Mouse (Mus musculus) T-cell, adult 66 days (primary cell): ENCODE data around the gene Cerk. TPM values are rescaled to one million over a fixed set of nuclear protein-coding genes. Genes with fewer than 3 reads are reported as not detected.

ENCODE experiments used
- total RNA-seq, 2 experiments: library from RNA; stranded (reverse); gene quantifications; 3 replicates in 1 of 2; 4 replicates in 1 of 2; pipeline ENCODE4 v1.2.4; 2023

The Cerk gene
- total RNA-seq = 10 to 100 TPM; 22.4 to 23.6 TPM

DNA sequence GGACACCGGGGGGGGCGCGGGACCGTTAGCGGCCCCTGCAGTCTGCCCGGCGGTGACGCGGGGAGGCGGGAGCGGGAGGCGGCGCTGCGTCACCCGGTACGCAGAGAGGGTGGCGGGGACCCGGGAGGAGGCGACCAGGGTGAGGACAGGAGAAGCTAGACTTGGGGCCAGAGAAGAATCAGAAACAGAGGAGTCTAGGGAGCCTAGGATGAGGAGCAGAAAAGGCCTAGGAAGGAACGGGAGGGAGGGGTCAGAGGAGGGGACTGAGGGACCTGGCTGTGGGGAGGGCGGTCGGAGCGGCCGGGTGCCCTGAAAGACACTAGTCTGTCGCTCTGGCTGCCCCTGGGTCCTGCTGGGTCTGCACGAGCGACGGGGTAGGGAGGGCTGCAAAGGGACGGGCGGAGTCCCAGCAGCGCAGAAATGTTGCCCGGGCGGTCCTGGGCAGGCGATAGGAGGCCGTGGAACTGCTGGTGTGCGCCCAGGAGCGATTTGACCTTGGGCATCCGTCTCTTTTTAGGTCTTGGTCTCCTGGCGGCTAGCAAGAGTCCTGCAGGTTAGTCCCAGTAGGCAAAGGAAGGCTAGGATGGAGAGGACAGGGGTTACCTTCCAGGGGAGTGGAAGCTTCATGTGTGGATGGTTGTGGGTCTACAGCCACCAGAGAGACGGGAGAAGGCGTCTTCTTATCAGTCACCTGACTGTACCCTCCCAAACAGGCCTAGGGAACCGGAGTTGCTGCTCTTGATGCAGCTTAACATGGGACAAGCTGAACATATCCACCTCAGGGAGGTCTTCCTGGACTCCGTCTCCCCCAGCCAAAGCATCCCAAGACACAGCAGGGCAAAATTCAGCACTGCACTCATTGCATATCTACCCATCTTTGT, at the start of gene Cerk:
Gene Cerk, minus strand, starts transcription at position 453 of the 881 bp plus-strand sequence.

DNA sequence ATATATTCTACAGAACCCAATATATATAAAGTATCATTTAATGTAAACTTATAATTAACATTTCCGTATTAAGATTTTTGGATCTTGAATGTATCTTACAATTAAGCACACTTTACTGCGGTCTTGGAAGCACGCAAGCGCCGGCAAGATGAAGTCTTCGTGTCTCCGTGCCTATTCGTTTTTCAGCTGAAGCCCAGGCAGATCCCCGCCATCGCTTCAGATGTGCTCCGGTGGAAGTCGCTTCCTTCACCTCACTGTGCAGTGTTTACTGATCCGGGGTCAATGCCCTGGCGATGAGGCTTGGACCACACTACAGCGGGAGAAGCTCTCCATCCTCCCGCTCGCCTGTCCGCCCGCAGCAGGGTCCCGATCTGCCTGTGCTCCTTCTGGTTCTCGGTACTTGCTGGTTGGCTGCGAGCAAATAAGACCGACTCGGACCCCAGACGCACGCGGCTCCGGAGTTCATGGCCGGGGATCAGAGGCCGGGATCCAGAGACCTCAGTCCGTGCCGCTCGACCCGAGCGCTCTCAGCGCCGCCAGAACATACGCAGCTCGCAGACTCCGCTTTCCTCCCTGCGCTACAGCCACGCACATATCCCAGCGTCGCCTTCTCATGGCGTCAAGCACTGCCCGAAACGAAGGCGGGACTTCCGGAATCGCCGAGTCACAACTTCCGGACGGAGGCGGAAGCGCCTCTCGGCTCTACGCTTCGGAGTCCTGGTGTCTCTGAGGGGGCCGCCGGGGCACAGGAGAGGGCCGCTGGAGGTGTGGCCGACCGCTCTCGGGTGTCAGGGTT, 28.0 kb upstream of the Cerk start, which contains the start of gene Tbc1d22a:
Gene Tbc1d22a, plus strand, starts transcription at position 707 of the 796 bp plus-strand sequence.

Other genes starting within 250 kb of the Cerk start
- 10 to 100 TPM; 21.2 to 22.0 TPM for gene Celsr1, start 152.4 kb downstream of the Cerk start, total RNA-seq
- gene Gramd4, start 128.4 kb downstream of the Cerk start, total RNA-seq = 100 to 1,000 TPM; 141 to 144 TPM
- gene Tbc1d22a, start 28.3 kb upstream of the Cerk start, total RNA-seq = 10 to 100 TPM; 31.0 to 32.9 TPM